ENCODE assay signal across 31 mouse cellular contexts in genomic region chr15:97412861-97413260, GRCm38 (mm10).
"Had no signal": no experiment of that assay in that cellular context is flagged by ENCODE, and none has a peak within 500 bp of the region (broad histone marks: within the 10 kb centered on the region; RNA-seq: fewer than 3 reads in every experiment).

No protein-coding gene starts in this region.

- H3K27me3 ChIP-seq: limb, embryonic 12.5 days; limb, embryonic 13.5 days; limb, embryonic 15.5 days; lung, embryonic 15.5 days; megakaryocyte, embryonic 14.5 days; midbrain, embryonic 12.5 days; midbrain, embryonic 13.5 days; midbrain, embryonic 15.5 days; neural tube, embryonic 12.5 days had no signal

- H3K4me3 ChIP-seq: left cerebral cortex, adult 2 months; limb, embryonic 10.5 days; limb, embryonic 12.5 days; limb, embryonic 13.5 days; limb, embryonic 15.5 days; liver, embryonic 12.5 days; liver, embryonic 13.5 days; liver, embryonic 15.5 days; lung, embryonic 15.5 days; megakaryocyte, embryonic 14.5 days; midbrain, embryonic 10.5 days; midbrain, embryonic 12.5 days; midbrain, embryonic 13.5 days; midbrain, embryonic 15.5 days; myocyte; neural tube, embryonic 12.5 days had no signal

- H3K27ac ChIP-seq: left cerebral cortex, adult 2 months; limb, embryonic 10.5 days; limb, embryonic 12.5 days; limb, embryonic 13.5 days; limb, embryonic 15.5 days; liver, embryonic 12.5 days; liver, embryonic 13.5 days; liver, embryonic 14.5 days; liver, embryonic 15.5 days; lung, embryonic 15.5 days; macrophage; midbrain, embryonic 10.5 days; midbrain, embryonic 12.5 days; midbrain, embryonic 13.5 days; midbrain, embryonic 15.5 days; neural tube, embryonic 12.5 days had no signal

- H3K9me3 ChIP-seq: limb, embryonic 10.5 days; limb, embryonic 15.5 days; liver, embryonic 12.5 days; liver, embryonic 13.5 days; liver, embryonic 15.5 days; lung, embryonic 15.5 days; midbrain, embryonic 15.5 days; neural tube, embryonic 12.5 days had no signal

- H3K9ac ChIP-seq: limb, embryonic 12.5 days; limb, embryonic 13.5 days; limb, embryonic 15.5 days; liver, embryonic 12.5 days; liver, embryonic 13.5 days; liver, embryonic 14.5 days; liver, embryonic 15.5 days; liver, postnatal 0 days; lung, embryonic 14.5 days; lung, embryonic 15.5 days; midbrain, embryonic 12.5 days; midbrain, embryonic 13.5 days; midbrain, embryonic 15.5 days; neural tube, embryonic 12.5 days had no signal

- H3K4me2 ChIP-seq: limb, embryonic 12.5 days; limb, embryonic 13.5 days; limb, embryonic 15.5 days; liver, embryonic 11.5 days; liver, embryonic 12.5 days; liver, embryonic 13.5 days; liver, embryonic 15.5 days; lung, embryonic 14.5 days; lung, embryonic 15.5 days; midbrain, embryonic 12.5 days; midbrain, embryonic 13.5 days; midbrain, embryonic 15.5 days; neural tube, embryonic 12.5 days had no signal

- H3K36me3 ChIP-seq: limb, embryonic 10.5 days; limb, embryonic 12.5 days; limb, embryonic 13.5 days; limb, embryonic 15.5 days; liver, embryonic 12.5 days; liver, embryonic 13.5 days; liver, embryonic 15.5 days; lung, embryonic 15.5 days; midbrain, embryonic 10.5 days; midbrain, embryonic 12.5 days; midbrain, embryonic 13.5 days; midbrain, embryonic 15.5 days; neural tube, embryonic 12.5 days had no signal

- DNase-seq: left cerebral cortex, postnatal 4 days; liver; liver, embryonic 13.5 days; liver, postnatal 0 days; lung, adult 18-20 months; lung, adult 2 months; lung, embryonic 14.5 days; lung, postnatal 10 days; lung, postnatal 14 days; lung, postnatal 36 days; lung, postnatal 4 days; midbrain, embryonic 14.5 days had no signal

- ATAC-seq: liver, embryonic 12.5 days; liver, postnatal 0 days; midbrain, embryonic 13.5 days; midbrain, embryonic 15.5 days; midbrain, embryonic 16.5 days had no signal

- H3K4me1 ChIP-seq: limb, embryonic 10.5 days; limb, embryonic 12.5 days; liver, embryonic 15.5 days; megakaryocyte, embryonic 14.5 days; midbrain, embryonic 10.5 days; midbrain, embryonic 12.5 days; midbrain, embryonic 13.5 days; midbrain, embryonic 15.5 days; neural tube, embryonic 12.5 days had no signal
